Mouse (Mus musculus): ENCODE results near the gene Olfr648.

- peak; percentile 80 for TF ChIP-seq CTCF (IDR thresholded peaks at IDR 0.05; ENCODE audit: low read depth)
- no peak for TF ChIP-seq EP300 (optimal IDR thresholded peaks at IDR 0.05)
Observed at GRCm38 (mm10) chr7:104231203-104231602, 48.0 kb upstream of the Olfr648 start.
